Mouse (Mus musculus) gastrocnemius, adult 2 months (tissue): Measurements from ENCODE around the gene Zfp710. TPM values are rescaled to one million over a fixed set of nuclear protein-coding genes. Genes with fewer than 3 reads are reported as not detected.
A peak's percentile ranks its signal among the peaks of the same experiment; 100 is the strongest.

Source experiments
- DNase-seq: peaks from one replicate; pipeline ENCODE4 v3.0.0; 2022
- H3K27ac ChIP-seq: fragments of 200-600 bp; 2 replicates; pipeline ENCODE4 v1.8.1; 2022; ENCODE audit warnings: mild to moderate bottlenecking
- H3K4me3 ChIP-seq: fragments of 200-600 bp; 2 replicates; pipeline ENCODE4 v1.8.1; 2022; ENCODE audit warnings: mild to moderate bottlenecking, moderate library complexity
- CTCF ChIP-seq: fragments of 200-600 bp; IDR thresholded peaks from 2 replicates; pipeline ENCODE4 v1.8.1; 2022; ENCODE audit warnings: antibody characterized with exemption, mild to moderate bottlenecking, moderate library complexity
- intact Hi-C: fragments of 180-260 bp; cut with DNase I; formaldehyde crosslinking; loops from one replicate; pipeline ENCODE4 v1.15.1; 2025
- total RNA-seq, 2 experiments: library from RNA; stranded (reverse); gene quantifications; 2 replicates each; pipeline ENCODE4 v1.2.3; 2021

Zfp710 gene
- total RNA-seq, 2 experiments from 2014 or later = 21.5 to 37.5 TPM

GRCm38 (mm10) chr7:80094481-80094880 lies 69.9 kb downstream of the Zfp710 start:
- Histone ChIP-seq H3K27ac (peak overlapping the region; percentile 31; the same call in 1 of the 2 replicates), H3K4me3 (no peak overlapping the region)
- TF ChIP-seq CTCF = no peak
- intact Hi-C loops = no loop called here
- no peak for DNase-seq

GRCm38 (mm10) chr7:80095598-80096309 lies 71.1 kb downstream of the Zfp710 start:
- Histone ChIP-seq H3K27ac (no peak overlapping the region), H3K4me3 (no peak overlapping the region)
- intact Hi-C loops = no loop called here
- TF ChIP-seq CTCF = no peak
- no peak for DNase-seq

- H3K27ac ChIP-seq = no peak overlapping the region
- no peak overlapping the region for H3K4me3 ChIP-seq
- intact Hi-C loops = no loop called here
- no peak for TF ChIP-seq CTCF
- no peak for DNase-seq
These were observed 73.9 kb downstream of the Zfp710 start for GRCm38 (mm10) chr7:80098389-80098976.

- Histone ChIP-seq H3K4me3 (no peak overlapping the region), H3K27ac (no peak overlapping the region)
- TF ChIP-seq CTCF = no peak
- intact Hi-C loops = no loop called here
- no peak for DNase-seq
These were observed 78.7 kb downstream of the Zfp710 start for GRCm38 (mm10) chr7:80103335-80103734.

GRCm38 (mm10) chr7:80105637-80106390 lies 81.2 kb downstream of the Zfp710 start:
- Histone ChIP-seq H3K4me3 (no peak overlapping the region), H3K27ac (0 out of 2 replicates have a peak overlapping the region, but pooled peaks have one; percentile 43)
- TF ChIP-seq CTCF = no peak
- DNase-seq = no peak
- intact Hi-C loops = no loop called here

GRCm38 (mm10) chr7:80106441-80106840 lies 81.8 kb downstream of the Zfp710 start:
- no peak for DNase-seq
- Histone ChIP-seq H3K4me3 (no peak overlapping the region), H3K27ac (no peak overlapping the region)
- intact Hi-C loops = no loop called here
- TF ChIP-seq CTCF = no peak

- Histone ChIP-seq H3K27ac (peak overlapping the region; percentile 94), H3K4me3 (peak overlapping the region; percentile 13; the same call in 1 of the 2 replicates)
- intact Hi-C loops = no loop called here
- no peak for DNase-seq
- TF ChIP-seq CTCF = no peak
These were observed 86.7 kb downstream of the Zfp710 start for GRCm38 (mm10) chr7:80111066-80112045.

- Histone ChIP-seq H3K27ac (peak overlapping the region; percentile 94), H3K4me3 (peak overlapping the region; percentile 88)
- intact Hi-C loops = no loop called here
- TF ChIP-seq CTCF = no peak
- DNase-seq = peak; percentile 69
These were observed 89.4 kb downstream of the Zfp710 start for GRCm38 (mm10) chr7:80113989-80114388.

GRCm38 (mm10) chr7:80114451-80115223 lies 90.0 kb downstream of the Zfp710 start:
- peak; percentile 64 for DNase-seq
- intact Hi-C loops = no loop called here
- Histone ChIP-seq H3K4me3 (peak overlapping the region; percentile 88), H3K27ac (peak overlapping the region; percentile 94)
- no peak for TF ChIP-seq CTCF

GRCm38 (mm10) chr7:80115224-80115590 lies 90.6 kb downstream of the Zfp710 start, which contains the start of gene Idh2:
Gene Idh2, minus strand, starts transcription at chr7:80115392.
- DNase-seq = peak; percentile 98
- peak within 1 kb of the TSS; percentile 88 for H3K4me3 ChIP-seq
- intact Hi-C loops = no loop called here
- peak within 1 kb of the TSS; percentile 94 for H3K27ac ChIP-seq
- TF ChIP-seq CTCF = no peak

GRCm38 (mm10) chr7:80116158-80116557 lies 91.5 kb downstream of the Zfp710 start:
- Histone ChIP-seq H3K4me3 (peak overlapping the region; percentile 88; the same call in 1 of the 2 replicates), H3K27ac (peak overlapping the region; percentile 94)
- peak; percentile 36 for DNase-seq
- intact Hi-C loops = no loop called here
- TF ChIP-seq CTCF = no peak
